Mouse (Mus musculus) limb, embryonic 14.5 days (tissue): ENCODE results near the gene Ccr9. TPM values are rescaled to one million over a fixed set of nuclear protein-coding genes. Genes with fewer than 3 reads are reported as not detected.

ENCODE experiments used
- ATAC-seq: fragments of 200-750 bp; cut with Nextera tagmentation; 2 replicates; pipeline ENCODE4 v1.8.0; 2017; ENCODE audit warnings: low read depth, moderate number of reproducible peaks, moderate TSS enrichment; ENCODE audit not compliant: low FRiP score
- DNase-seq: peaks from one replicate; pipeline ENCODE4 v3.0.0-alpha.2; 2015; ENCODE audit warnings: low spot score
- H3K27ac ChIP-seq: fragments of 300-500 bp; sonication (generic); replicated peaks from 2 replicates; pipeline ENCODE4 v1.5.1; 2014; ENCODE audit warnings: low read depth, mild to moderate bottlenecking, low read length, moderate library complexity, mixed read lengths
- H3K27me3 ChIP-seq: fragments of 300-500 bp; sonication (generic); 2 replicates; pipeline ENCODE4 v1.6.1; 2014; ENCODE audit warnings: low read length, mixed read lengths; ENCODE audit not compliant: control insufficient read depth, insufficient read depth
- H3K36me3 ChIP-seq: fragments of 300-500 bp; sonication (generic); 2 replicates; pipeline ENCODE4 v1.6.1; 2014; ENCODE audit warnings: mild to moderate bottlenecking, low read length, moderate library complexity, mixed read lengths; ENCODE audit not compliant: control insufficient read depth, insufficient read depth
- H3K4me1 ChIP-seq: fragments of 300-500 bp; sonication (generic); 2 replicates; pipeline ENCODE4 v1.6.1; 2014; ENCODE audit warnings: antibody characterized with exemption, low read length, mixed read lengths; ENCODE audit not compliant: control insufficient read depth, insufficient read depth
- H3K4me2 ChIP-seq: fragments of 300-500 bp; sonication (generic); replicated peaks from 2 replicates; pipeline ENCODE4 v1.6.1; 2014; ENCODE audit warnings: low read depth, mild to moderate bottlenecking, low read length, moderate library complexity; ENCODE audit not compliant: severe bottlenecking
- H3K4me3 ChIP-seq: fragments of 300-500 bp; sonication (generic); replicated peaks from 2 replicates; pipeline ENCODE4 v1.5.1; 2014; ENCODE audit warnings: low read length
- H3K9ac ChIP-seq: fragments of 300-500 bp; sonication (generic); 2 replicates; pipeline ENCODE4 v1.6.1; 2014; ENCODE audit warnings: mild to moderate bottlenecking, low read depth, low read length, moderate library complexity; ENCODE audit not compliant: severe bottlenecking
- H3K9me3 ChIP-seq: fragments of 300-500 bp; sonication (generic); 2 replicates; pipeline ENCODE4 v1.6.1; 2016; ENCODE audit warnings: low read length; ENCODE audit not compliant: control insufficient read depth
- POLR2A ChIP-seq: fragments of 200-500 bp; IDR thresholded peaks from 2 replicates; pipeline ENCODE4 v1.8.0; 2012; ENCODE audit warnings: inconsistent platforms, mild to moderate bottlenecking, moderate library complexity, borderline replicate concordance; ENCODE audit not compliant: insufficient read depth, insufficient read length; ENCODE audit errors: extremely low read depth
- WGBS: fragments of 180-500 bp; shearing (Covaris S2); extraction: QIAGEN DNeasy Blood & Tissue Kit; methylation state at CpG from one replicate; pipeline ENCODE4 v1.1.7; 2014; 5-methylcytosine and 5-hydroxymethylcytosine counted together
- polyA plus RNA-seq, 2 experiments: library from polyadenylated mRNA; depleted of rRNA in 1 of 2; stranded (reverse) in 1 of 2; unstranded in 1 of 2; fragments of >200 nt; fragmentation: Nextera tagmentation in 1 of 2; extraction: Ambion mirVana in 1 of 2; gene quantifications; 2 replicates each; pipeline versions ENCODE4 v1.2.1 to v1.2.3; 2012 to 2014

Gene Ccr9
- polyA plus RNA-seq, 2 experiments, result 0.09 to 0.17 TPM

DNA sequence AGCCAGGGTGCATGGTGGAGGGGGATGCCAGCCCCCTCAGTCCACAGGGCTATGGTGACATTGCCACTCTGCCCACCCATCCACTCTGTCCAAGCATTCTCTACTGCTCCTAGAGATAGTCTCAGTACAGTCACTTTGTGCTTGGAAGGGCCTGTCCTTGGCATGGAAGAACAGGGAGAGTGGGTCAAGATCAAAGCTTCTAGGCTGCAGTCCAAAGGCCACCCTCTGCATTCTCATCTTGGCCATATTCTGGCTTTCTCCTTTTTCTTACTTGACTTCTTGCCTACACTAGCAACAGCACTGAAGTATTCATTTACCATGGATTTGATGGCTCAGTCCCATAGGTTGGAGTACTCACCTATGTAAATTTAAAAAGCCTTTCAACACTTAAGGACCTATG lies 40.0 kb upstream of the Ccr9 start:
- H3K4me2 ChIP-seq, result no peak overlapping the region
- no peaks in the 10 kb centered on the region for H3K9me3 ChIP-seq
- H3K4me1 ChIP-seq, result no peaks in the 10 kb centered on the region
- no peaks in the 10 kb centered on the region for H3K27me3 ChIP-seq
- no peak overlapping the region for H3K9ac ChIP-seq
- TF ChIP-seq POLR2A, result no peak
- no peak for DNase-seq
- no peak for ATAC-seq
- H3K36me3 ChIP-seq, result no peaks in the 10 kb centered on the region
- H3K4me3 ChIP-seq, result no peak overlapping the region
- no peak overlapping the region for H3K27ac ChIP-seq

DNA sequence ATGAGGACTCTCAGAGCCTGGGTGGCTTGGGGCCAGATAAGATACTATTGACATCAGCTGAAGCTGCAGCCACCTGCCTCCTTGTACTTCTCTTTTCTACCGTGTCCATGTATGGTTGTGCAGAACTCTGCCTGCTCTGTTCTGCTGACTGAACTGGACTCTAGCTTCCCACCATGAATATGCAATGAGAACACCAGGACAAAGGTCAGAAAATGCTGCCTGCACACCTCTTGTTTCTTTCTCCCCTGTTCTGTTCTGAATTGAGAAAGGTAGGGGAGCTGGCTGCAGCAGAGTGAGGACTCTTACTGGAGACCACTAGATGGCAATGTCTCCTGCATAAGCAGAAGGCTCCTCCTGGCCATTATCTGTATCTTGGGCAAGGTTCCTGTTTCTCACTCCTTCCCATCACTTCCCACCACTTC lies 39.6 kb upstream of the Ccr9 start:
- no peak overlapping the region for H3K9ac ChIP-seq
- 90% methylated on average over 1 of the region's 1 CpGs for WGBS
- DNase-seq, result peak; percentile 34

DNA sequence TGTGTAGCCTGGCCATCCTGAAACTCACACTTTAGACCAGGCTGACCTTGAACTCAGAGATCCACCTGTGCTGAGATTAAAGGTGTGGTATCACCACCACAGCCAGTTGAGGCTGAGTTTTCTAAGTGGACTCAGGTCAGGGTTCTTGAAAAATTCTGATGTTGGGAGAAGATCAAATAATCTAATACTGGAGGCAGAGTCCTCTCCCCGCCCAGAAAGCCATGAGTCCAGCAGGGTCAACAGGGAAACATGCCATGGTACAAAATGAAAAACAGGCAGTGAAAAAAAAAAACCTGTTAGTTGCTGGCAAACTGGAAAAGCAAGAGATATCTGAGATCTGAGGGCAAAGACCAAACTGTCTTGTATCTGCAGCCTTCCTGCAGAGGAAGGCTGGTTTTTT lies 38.1 kb upstream of the Ccr9 start:
- 59% methylated on average over 1 of the region's 1 CpGs for WGBS
- Histone ChIP-seq H3K4me3 (no peak overlapping the region), H3K4me1 (no peaks in the 10 kb centered on the region), H3K9ac (no peak overlapping the region), H3K9me3 (no peaks in the 10 kb centered on the region), H3K27me3 (no peaks in the 10 kb centered on the region), H3K36me3 (no peaks in the 10 kb centered on the region), H3K27ac (no peak overlapping the region), H3K4me2 (no peak overlapping the region)
- DNase-seq (no peak), ATAC-seq (no peak)
- no peak for TF ChIP-seq POLR2A

More for the DNA sequence above, 39.6 kb upstream of the Ccr9 start:
- ATAC-seq, result no peak
- Histone ChIP-seq H3K4me1 (no peaks in the 10 kb centered on the region), H3K27me3 (no peaks in the 10 kb centered on the region), H3K4me2 (no peak overlapping the region), H3K27ac (no peak overlapping the region), H3K4me3 (no peak overlapping the region), H3K36me3 (no peaks in the 10 kb centered on the region), H3K9me3 (no peaks in the 10 kb centered on the region)
- TF ChIP-seq POLR2A, result no peak

DNA sequence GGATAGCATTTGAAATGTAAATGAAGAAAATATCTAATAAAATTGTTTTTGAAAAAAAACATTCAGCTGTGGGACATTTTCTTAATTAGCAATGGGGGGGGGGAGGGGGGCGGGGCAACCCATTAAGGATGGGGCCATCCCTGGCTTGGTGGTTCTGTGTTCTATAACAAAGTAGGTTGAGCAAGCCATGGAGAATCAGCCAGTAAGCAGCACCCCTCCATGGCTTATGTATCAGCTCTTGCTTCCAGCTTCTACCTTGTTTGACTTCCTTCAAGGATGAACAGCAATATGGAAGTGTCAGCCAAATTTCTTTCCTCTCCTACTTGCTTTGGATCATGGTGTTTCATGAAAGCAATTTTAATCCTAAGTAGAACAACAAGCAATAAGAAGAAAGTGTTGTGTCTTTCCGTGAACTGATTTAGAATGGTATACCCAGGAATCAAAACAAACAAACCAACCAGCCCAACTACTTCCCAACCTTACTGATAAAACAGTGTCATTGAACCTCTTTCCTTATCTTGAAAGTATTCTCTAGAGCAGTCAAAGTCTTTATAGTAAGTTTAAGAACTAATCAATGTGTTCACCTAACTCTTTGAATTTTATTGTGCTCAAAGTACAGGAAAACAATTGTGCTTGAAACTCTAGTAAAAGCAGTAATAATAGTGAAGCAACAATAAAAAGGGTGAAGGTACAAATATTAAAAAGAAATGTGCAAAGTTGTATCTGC lies 28.3 kb upstream of the Ccr9 start:
- H3K4me1 ChIP-seq, result no peaks in the 10 kb centered on the region
- no peak overlapping the region for H3K4me2 ChIP-seq
- no peaks in the 10 kb centered on the region for H3K9me3 ChIP-seq
- no peak for TF ChIP-seq POLR2A
- ATAC-seq, result no peak
- DNase-seq, result no peak
- no peak overlapping the region for H3K27ac ChIP-seq
- H3K36me3 ChIP-seq, result no peaks in the 10 kb centered on the region
- H3K27me3 ChIP-seq, result no peaks in the 10 kb centered on the region
- WGBS, result 90% methylated on average over 2 of the region's 2 CpGs
- H3K4me3 ChIP-seq, result no peak overlapping the region
- H3K9ac ChIP-seq, result no peak overlapping the region

DNA sequence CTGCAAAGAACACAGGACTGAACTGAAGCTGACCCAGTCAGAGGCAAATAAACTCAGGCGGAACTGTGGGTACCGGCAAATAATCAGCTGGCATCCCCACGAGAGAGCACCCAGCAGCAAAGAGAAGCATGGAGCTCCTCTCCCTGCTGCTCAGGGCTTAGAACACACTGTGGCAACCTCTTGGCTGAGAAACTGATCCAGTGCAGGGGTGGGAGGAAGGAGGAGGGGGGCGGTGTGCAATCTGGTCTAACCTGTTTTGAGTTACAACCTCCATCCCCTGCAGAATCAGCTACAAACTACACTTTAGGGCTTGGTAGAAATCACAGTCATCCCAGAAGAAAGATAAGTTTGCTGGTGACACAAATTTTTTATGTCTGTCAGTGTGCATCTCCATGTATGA lies 26.9 kb upstream of the Ccr9 start:
- H3K4me3 ChIP-seq, result no peak overlapping the region
- H3K4me1 ChIP-seq, result no peaks in the 10 kb centered on the region
- ATAC-seq (no peak), DNase-seq (peak; percentile 7)
- no peaks in the 10 kb centered on the region for H3K27me3 ChIP-seq
- no peak overlapping the region for H3K27ac ChIP-seq
- WGBS, result 34% methylated on average over 4 of the region's 4 CpGs
- no peaks in the 10 kb centered on the region for H3K36me3 ChIP-seq
- no peak overlapping the region for H3K4me2 ChIP-seq
- no peaks in the 10 kb centered on the region for H3K9me3 ChIP-seq
- H3K9ac ChIP-seq, result no peak overlapping the region
- no peak for TF ChIP-seq POLR2A

DNA sequence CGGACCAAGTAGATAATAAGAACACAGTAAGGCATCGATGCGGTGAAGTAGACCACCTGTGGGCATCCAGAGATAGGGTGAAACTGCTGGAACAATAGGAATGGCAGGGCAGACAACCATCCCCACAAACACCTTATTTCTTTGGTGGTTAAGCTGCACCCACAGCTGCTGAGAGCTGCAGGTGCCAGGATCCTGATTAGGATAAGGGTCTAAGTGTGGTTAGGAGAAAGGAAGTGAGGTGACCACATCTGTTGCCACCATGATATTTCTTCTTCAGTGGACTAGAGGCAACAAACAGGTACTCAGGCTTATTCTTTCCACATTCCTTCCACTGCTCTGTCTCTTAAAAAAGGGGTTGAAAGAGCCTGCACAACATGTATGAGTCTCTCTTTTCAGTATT lies 20.8 kb upstream of the Ccr9 start:
- ATAC-seq, result no peak
- TF ChIP-seq POLR2A, result no peak
- WGBS, result 87% methylated on average over 3 of the region's 3 CpGs

More for the DNA sequence above, 20.8 kb upstream of the Ccr9 start:
- Histone ChIP-seq H3K27me3 (no peaks in the 10 kb centered on the region), H3K27ac (no peak overlapping the region), H3K4me2 (no peak overlapping the region), H3K4me3 (no peak overlapping the region), H3K36me3 (no peaks in the 10 kb centered on the region), H3K9me3 (no peaks in the 10 kb centered on the region), H3K4me1 (no peaks in the 10 kb centered on the region), H3K9ac (no peak overlapping the region)
- no peak for DNase-seq
